Mouse (Mus musculus) hindbrain, embryonic 10.5 days (tissue): ENCODE data around the gene Hoxd10. TPM values are rescaled to one million over a fixed set of nuclear protein-coding genes. Genes with fewer than 3 reads are reported as not detected.

Source experiments
- DNase-seq: peaks from one replicate; pipeline ENCODE4 v3.0.0-alpha.2; 2017; ENCODE audit warnings: low spot score
- H3K27ac ChIP-seq: fragments of 300-500 bp; sonication (generic); 2 replicates; pipeline ENCODE4 v1.5.1; 2016; ENCODE audit warnings: mild to moderate bottlenecking, moderate library complexity
- H3K27me3 ChIP-seq: fragments of 300-500 bp; sonication (generic); 2 replicates; pipeline ENCODE4 v1.6.1; 2016; ENCODE audit warnings: mild to moderate bottlenecking; ENCODE audit not compliant: poor library complexity, insufficient read depth, severe bottlenecking
- H3K36me3 ChIP-seq: fragments of 300-500 bp; sonication (generic); 2 replicates; pipeline ENCODE4 v1.6.1; 2016; ENCODE audit warnings: mild to moderate bottlenecking, moderate library complexity
- H3K4me1 ChIP-seq: fragments of 300-500 bp; sonication (generic); replicated peaks from 2 replicates; pipeline ENCODE4 v1.6.1; 2016; ENCODE audit warnings: mild to moderate bottlenecking
- H3K4me3 ChIP-seq: fragments of 300-500 bp; sonication (generic); 2 replicates; pipeline ENCODE4 v1.5.1; 2016; ENCODE audit warnings: mild to moderate bottlenecking, moderate library complexity
- H3K9me3 ChIP-seq: fragments of 300-500 bp; sonication (generic); 2 replicates; pipeline ENCODE4 v1.6.1; 2016; ENCODE audit warnings: mild to moderate bottlenecking, moderate library complexity
- WGBS: fragments of 180-500 bp; shearing (Covaris S2); methylation state at CpG from one replicate; pipeline ENCODE4 v1.1.7; 2016; 5-methylcytosine and 5-hydroxymethylcytosine counted together
- polyA plus RNA-seq: library from polyadenylated mRNA; unstranded; fragments of >200 nt; fragmentation: Nextera tagmentation; extraction: Ambion mirVana; gene quantifications from 2 replicates; pipeline ENCODE4 v1.2.1, GENCODE M21; 2016

Hoxd10 gene
- polyA plus RNA-seq, 1 experiment from 2014 or later: not detected

GRCm38 (mm10) chr2:74720384-74720783, 28.7 kb downstream of the Hoxd10 start:
- no peak overlapping the region for H3K27ac ChIP-seq

GRCm38 (mm10) chr2:74720955-74721491, 29.3 kb downstream of the Hoxd10 start:
- H3K27me3 ChIP-seq: peaks cover 100% of the 10 kb centered on the region
- peak; percentile 10 for DNase-seq
- H3K9me3 ChIP-seq: no peaks in the 10 kb centered on the region
- WGBS: 2% methylated on average over 5 of the region's 5 CpGs
- no peaks in the 10 kb centered on the region for H3K36me3 ChIP-seq
- no peak overlapping the region for H3K27ac ChIP-seq
- no peak overlapping the region for H3K4me3 ChIP-seq
- H3K4me1 ChIP-seq: no peaks in the 10 kb centered on the region; the same call in 1 of the 2 replicates

More at GRCm38 (mm10) chr2:74720384-74720783, 28.7 kb downstream of the Hoxd10 start:
- Histone ChIP-seq H3K9me3 (no peaks in the 10 kb centered on the region), H3K27me3 (peaks cover 100% of the 10 kb centered on the region), H3K4me1 (peaks cover 2% of the 10 kb centered on the region; the same call in 1 of the 2 replicates), H3K36me3 (no peaks in the 10 kb centered on the region), H3K4me3 (no peak overlapping the region)
- DNase-seq: no peak
- WGBS: 7% methylated on average over 2 of the region's 2 CpGs

- Histone ChIP-seq H3K9me3 (no peaks in the 10 kb centered on the region), H3K36me3 (no peaks in the 10 kb centered on the region), H3K27me3 (peaks cover 100% of the 10 kb centered on the region), H3K4me3 (no peak overlapping the region), H3K4me1 (no peaks in the 10 kb centered on the region; the same call in 1 of the 2 replicates), H3K27ac (no peak overlapping the region)
- peak; percentile 18 for DNase-seq
- 9% methylated on average over 6 of the region's 6 CpGs for WGBS
Observed at GRCm38 (mm10) chr2:74721882-74722281, 30.2 kb downstream of the Hoxd10 start.

GRCm38 (mm10) chr2:74722949-74723348, 31.2 kb downstream of the Hoxd10 start:
- H3K4me3 ChIP-seq: no peak overlapping the region
- DNase-seq: peak; percentile 39

GRCm38 (mm10) chr2:74724244-74725015, 32.7 kb downstream of the Hoxd10 start:
- no peaks in the 10 kb centered on the region for H3K9me3 ChIP-seq
- H3K4me1 ChIP-seq: peaks cover 10% of the 10 kb centered on the region
- H3K27me3 ChIP-seq: peaks cover 100% of the 10 kb centered on the region
- no peak overlapping the region for H3K27ac ChIP-seq
- DNase-seq: peak; percentile 33
- no peaks in the 10 kb centered on the region for H3K36me3 ChIP-seq
- 5% methylated on average over 7 of the region's 7 CpGs for WGBS
- no peak overlapping the region for H3K4me3 ChIP-seq

More at GRCm38 (mm10) chr2:74722949-74723348, 31.2 kb downstream of the Hoxd10 start:
- Histone ChIP-seq H3K4me1 (peaks cover 8% of the 10 kb centered on the region), H3K27ac (no peak overlapping the region), H3K27me3 (peaks cover 100% of the 10 kb centered on the region), H3K36me3 (no peaks in the 10 kb centered on the region), H3K9me3 (no peaks in the 10 kb centered on the region)
- WGBS: 4% methylated on average over 8 of the region's 8 CpGs

- Histone ChIP-seq H3K9me3 (no peaks in the 10 kb centered on the region), H3K27ac (no peak overlapping the region), H3K27me3 (peaks cover 100% of the 10 kb centered on the region), H3K4me1 (peaks cover 10% of the 10 kb centered on the region), H3K4me3 (peak overlapping the region; percentile 3; the same call in 1 of the 2 replicates), H3K36me3 (no peaks in the 10 kb centered on the region)
- peak; percentile 56 for DNase-seq
- 2% methylated on average over 17 of the region's 17 CpGs for WGBS
Observed at GRCm38 (mm10) chr2:74725171-74725570, 33.4 kb downstream of the Hoxd10 start.

GRCm38 (mm10) chr2:74726551-74726950, 34.8 kb downstream of the Hoxd10 start, which contains the start of gene Gm28230:
Gene Gm28230 (plus strand): TSS chr2:74726728.
- 5% methylated on average over 5 of the region's 5 CpGs for WGBS
- Histone ChIP-seq H3K27me3 (peaks cover 100% of the 10 kb centered on the region), H3K9me3 (no peaks in the 10 kb centered on the region), H3K4me3 (peak within 1 kb of the TSS; percentile 49), H3K4me1 (peaks cover 14% of the 10 kb centered on the region), H3K27ac (peak within 1 kb of the TSS; percentile 70), H3K36me3 (no peaks in the 10 kb centered on the region)
- DNase-seq: peak; percentile 32

GRCm38 (mm10) chr2:74726973-74727639, 35.4 kb downstream of the Hoxd10 start:
- DNase-seq: peak; percentile 48
- Histone ChIP-seq H3K27me3 (peaks cover 100% of the 10 kb centered on the region), H3K36me3 (no peaks in the 10 kb centered on the region), H3K27ac (peak overlapping the region; percentile 70), H3K9me3 (no peaks in the 10 kb centered on the region), H3K4me1 (peaks cover 14% of the 10 kb centered on the region), H3K4me3 (peak overlapping the region; percentile 49)
- WGBS: under 1% methylated on average over 43 of the region's 43 CpGs

GRCm38 (mm10) chr2:74727640-74728302, 36.0 kb downstream of the Hoxd10 start:
- Histone ChIP-seq H3K9me3 (no peaks in the 10 kb centered on the region), H3K36me3 (no peaks in the 10 kb centered on the region), H3K27ac (peak overlapping the region; percentile 70), H3K4me3 (peak overlapping the region; percentile 49), H3K4me1 (peaks cover 18% of the 10 kb centered on the region), H3K27me3 (peaks cover 100% of the 10 kb centered on the region)
- WGBS: under 1% methylated on average over 25 of the region's 25 CpGs
- DNase-seq: peak; percentile 25

GRCm38 (mm10) chr2:74728303-74728680, 36.6 kb downstream of the Hoxd10 start:
- H3K36me3 ChIP-seq: no peaks in the 10 kb centered on the region
- peak; percentile 43 for DNase-seq
- no peaks in the 10 kb centered on the region for H3K9me3 ChIP-seq
- peaks cover 20% of the 10 kb centered on the region for H3K4me1 ChIP-seq
- 1% methylated on average over 13 of the region's 13 CpGs for WGBS
- H3K4me3 ChIP-seq: peak overlapping the region; percentile 49
- H3K27ac ChIP-seq: peak overlapping the region; percentile 70; the same call in 1 of the 2 replicates
- H3K27me3 ChIP-seq: peaks cover 100% of the 10 kb centered on the region

GRCm38 (mm10) chr2:74730331-74730730, 38.6 kb downstream of the Hoxd10 start:
- H3K27me3 ChIP-seq: peaks cover 100% of the 10 kb centered on the region
- H3K36me3 ChIP-seq: no peaks in the 10 kb centered on the region
- no peak overlapping the region for H3K4me3 ChIP-seq
- no peak overlapping the region for H3K27ac ChIP-seq
- WGBS: 4% methylated on average over 8 of the region's 8 CpGs
- no peaks in the 10 kb centered on the region for H3K9me3 ChIP-seq
- peaks cover 20% of the 10 kb centered on the region for H3K4me1 ChIP-seq
- no peak for DNase-seq

GRCm38 (mm10) chr2:74731055-74731454, 39.3 kb downstream of the Hoxd10 start:
- Histone ChIP-seq H3K9me3 (no peaks in the 10 kb centered on the region), H3K36me3 (no peaks in the 10 kb centered on the region), H3K27me3 (peaks cover 100% of the 10 kb centered on the region), H3K27ac (peak overlapping the region; percentile 2; the same call in 1 of the 2 replicates), H3K4me3 (no peak overlapping the region; the same call in 1 of the 2 replicates), H3K4me1 (peaks cover 24% of the 10 kb centered on the region)
- peak; percentile 27 for DNase-seq
